Mouse (Mus musculus): ENCODE data around the gene Nbea. TPM values are rescaled to one million over a fixed set of nuclear protein-coding genes. Genes with fewer than 3 reads are reported as not detected.
"Not testable (repeated sequence)": the region's sequence is repeated elsewhere in the genome, so short reads cannot be mapped to it uniquely, and the experiment has no call there.

Nbea gene
- total RNA-seq, 2 experiments from 2014 or later = 211 to 225 TPM

DNA sequence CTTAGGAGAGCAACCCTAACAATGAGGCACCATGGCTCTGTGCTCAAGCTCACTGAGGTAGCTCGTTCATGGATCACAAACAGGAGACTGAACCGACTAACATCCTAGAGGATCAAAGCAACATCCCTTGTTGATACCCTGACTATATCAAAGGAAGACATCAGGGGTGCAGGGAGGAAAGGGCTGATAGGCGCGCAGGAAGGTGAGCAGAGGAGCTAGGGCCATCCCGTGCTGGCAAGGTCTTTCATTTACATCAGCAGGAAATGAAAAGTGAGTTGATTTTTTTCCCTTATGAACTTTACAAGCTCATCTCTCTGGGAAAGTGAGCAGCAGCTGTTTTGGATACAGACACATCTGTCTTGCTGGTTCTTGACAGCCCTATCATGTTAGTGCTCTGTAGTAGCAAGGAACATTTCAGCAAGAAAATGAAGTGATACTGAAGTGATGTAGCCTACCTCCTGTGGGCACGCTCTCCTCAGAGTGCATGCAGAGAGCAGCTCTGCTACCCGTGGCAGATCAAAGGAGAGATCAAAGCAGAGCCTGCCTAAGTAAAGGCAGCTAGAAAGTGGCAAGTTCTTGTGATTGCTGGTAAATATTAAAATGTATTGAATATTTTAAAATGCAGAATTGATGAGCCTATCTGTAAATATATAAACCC lies 523.8 kb downstream of the Nbea start:
- DNase-seq = no peak

DNA sequence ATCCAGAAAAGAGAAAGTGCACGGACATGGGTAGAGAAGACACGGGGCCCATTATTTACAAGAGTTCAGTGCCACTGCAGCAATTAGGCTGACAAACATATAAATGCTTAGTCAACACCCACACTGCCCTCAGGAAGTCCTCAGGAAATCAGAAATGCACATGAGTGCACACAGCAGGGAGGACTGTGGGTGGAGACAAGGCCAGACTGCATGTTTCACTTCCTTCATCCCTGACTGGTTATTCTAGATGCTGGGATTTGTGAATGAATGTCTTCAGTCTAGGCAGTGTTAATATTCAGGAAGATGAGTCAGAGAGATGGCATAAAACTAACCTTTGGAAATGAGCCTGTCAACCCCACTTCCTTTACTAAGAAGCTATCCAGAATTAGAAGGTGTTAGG lies 531.2 kb downstream of the Nbea start:
- no peak for DNase-seq

DNA sequence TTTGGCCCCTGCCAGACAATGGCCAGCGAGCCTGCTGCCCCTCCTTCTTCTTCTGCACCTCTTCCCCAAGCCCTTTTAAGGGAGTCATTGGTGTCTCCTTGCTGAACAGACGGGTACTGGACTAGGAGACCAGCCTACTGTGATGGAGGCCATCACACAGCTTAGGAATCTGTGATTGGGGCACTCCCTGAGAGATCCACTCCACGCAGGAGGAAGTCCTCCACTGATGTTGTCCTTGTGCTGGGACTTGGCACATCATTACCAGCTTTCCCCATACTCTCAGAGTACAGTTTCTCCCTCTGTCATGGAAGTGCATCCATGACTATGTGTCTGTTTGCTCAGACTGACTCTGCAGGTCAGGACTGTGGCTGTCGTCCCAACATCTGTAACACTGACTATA lies 531.6 kb downstream of the Nbea start:
- no peak for DNase-seq

DNA sequence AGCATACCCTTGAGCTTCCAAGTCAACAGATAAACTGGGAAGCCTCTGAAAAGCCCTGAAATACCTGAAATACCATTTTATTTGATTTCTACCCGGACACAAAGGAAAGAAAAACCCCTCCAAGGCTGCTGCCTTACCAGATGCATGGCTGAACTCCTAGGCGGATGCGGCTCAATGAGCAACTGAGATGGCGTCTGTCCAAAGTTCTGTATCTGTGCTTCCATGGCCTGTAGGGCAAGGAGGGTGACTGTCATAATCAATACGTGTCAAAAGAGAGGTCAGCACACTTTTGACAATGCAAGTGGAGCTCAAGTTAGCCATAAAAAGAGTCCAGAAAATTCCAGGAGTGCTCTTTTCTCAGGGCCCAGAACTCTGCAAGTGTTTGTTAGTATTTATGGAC lies 534.0 kb downstream of the Nbea start:
- DNase-seq = no peak

DNA sequence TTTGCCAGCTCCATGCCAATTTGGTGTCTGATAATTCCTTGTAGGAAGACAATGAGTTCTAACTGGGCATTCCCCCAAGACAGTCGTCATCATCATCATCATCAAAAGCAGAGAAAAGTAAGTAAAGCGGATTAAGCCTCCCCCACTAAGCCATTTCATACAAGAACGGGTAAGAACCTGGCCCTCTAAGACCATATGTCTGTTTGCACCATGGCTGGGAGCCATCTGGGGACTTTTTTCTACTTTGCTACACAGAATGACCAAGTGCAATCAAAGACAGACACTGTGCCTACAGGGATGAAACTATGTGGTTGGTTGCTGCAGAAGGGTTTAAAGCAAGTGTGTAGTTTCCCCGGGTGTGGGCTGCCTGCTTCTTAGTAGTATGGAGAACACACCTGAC lies 535.2 kb downstream of the Nbea start:
- no peak for DNase-seq

DNA sequence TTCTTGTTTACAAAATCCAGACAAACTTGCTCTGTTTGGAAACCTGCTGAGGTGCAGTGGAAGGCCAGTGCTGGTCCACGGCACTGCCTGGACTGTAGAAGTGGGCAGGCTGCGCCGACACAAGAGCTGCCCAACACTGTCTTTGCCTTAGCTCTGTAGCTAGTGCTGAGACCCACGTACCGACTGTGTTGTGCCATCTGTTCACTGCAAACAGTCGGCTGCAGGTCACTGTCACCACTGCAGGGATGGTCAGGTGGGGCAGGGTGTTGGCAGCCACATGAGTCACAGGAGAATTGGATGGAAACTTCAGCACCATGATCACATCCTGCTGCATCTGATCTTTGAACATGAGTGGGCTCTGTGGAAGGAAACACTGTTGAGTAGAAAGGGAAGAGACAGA lies 536.3 kb downstream of the Nbea start:
- DNase-seq = no peak

DNA sequence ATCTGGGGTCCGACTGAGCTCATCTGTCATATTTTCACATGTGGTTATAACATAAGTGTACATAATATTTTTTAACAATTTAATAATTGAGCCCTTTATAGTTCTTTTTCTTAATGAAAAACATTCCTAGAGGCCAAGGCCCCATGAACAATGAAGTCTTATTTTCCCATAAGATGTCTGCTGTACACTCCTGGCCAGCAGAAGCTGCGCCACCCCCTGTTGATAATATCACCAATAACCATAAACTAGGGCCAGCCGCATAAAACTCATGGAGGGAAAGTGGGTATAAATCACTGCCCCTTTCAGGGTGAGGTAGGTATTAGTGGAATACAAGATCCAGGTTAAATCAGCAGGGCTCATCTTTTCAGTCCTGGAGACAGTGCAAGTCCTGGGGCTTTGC lies 537.1 kb downstream of the Nbea start:
- no peak for DNase-seq

DNA sequence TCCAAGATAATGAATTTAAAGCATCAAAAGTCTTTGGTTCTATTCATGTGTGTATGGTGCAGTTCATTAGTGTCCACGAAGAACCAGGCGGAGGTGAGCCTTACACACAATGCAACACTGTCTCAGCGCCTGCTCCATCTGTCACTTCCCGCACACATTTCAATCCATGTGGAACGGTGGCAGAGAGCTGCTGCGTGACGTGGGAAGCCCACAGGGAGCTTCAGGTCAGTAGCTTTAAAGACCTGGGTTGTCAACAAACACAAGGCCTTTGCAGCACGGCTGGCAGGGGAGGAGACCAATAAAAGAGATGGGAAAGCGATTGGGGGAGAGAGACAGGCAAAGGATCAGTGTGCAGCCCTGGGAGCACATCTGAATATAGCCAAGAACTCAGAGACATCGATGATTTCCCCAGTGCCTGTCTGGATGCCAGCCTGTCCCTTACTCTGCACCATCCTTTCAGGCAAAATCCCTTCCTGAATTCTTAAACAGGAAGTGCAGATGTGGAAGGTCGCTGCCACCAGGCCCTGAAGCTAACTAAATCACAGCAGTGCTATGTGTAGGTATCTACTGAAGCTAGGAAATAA lies 539.4 kb downstream of the Nbea start:
- peak in 1 of 2 experiments; percentile 29 for DNase-seq

DNA sequence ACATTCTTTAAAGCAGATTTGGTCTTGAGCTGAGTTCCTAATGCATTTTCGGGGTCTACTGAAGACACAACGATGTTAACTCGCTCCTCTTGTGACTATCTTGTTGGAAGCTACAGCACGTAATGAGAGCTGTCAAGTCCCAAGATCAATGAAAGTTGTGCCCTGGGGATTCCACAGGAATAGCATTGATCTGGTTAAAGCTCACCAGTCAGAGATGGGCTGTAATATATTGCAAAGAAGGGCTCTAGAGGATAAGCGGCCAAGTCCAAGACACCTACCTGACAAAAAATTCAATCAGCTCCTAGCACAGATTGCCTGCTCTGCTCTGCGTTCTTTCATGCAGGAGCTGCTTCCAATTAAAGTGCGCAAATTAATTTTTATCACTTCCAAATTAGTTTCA lies 545.8 kb downstream of the Nbea start:
- DNase-seq = no peak

DNA sequence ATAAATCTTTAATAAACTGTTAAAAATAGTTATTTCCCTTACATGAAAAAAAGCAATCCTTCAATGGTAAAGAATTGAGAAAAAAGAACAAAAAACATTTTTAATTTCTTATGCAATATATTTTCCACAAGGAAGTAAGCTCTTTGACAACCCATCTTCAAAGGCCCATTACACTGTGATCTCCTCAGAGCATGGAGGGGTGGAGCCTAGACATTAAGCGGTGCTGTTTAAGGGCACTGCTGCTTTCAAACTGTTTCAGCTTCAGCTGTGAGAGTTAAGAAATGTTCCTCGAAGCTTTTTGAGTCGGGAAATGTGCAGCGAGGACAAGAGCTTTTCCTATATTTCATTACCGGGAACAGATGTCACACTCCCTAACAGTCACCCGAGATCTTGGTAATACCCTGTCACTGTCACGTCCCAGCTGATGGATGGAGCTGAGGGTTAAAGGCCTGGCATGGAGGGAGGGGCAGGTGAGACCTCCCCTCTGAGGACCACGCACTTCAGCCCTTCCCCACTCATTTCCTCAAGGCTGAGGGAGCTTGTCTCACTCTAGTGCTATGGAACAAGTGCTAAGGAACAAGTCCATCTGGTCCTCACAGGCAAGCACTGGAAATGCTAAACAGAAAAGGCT lies 547.8 kb downstream of the Nbea start:
- DNase-seq = no peak

DNA sequence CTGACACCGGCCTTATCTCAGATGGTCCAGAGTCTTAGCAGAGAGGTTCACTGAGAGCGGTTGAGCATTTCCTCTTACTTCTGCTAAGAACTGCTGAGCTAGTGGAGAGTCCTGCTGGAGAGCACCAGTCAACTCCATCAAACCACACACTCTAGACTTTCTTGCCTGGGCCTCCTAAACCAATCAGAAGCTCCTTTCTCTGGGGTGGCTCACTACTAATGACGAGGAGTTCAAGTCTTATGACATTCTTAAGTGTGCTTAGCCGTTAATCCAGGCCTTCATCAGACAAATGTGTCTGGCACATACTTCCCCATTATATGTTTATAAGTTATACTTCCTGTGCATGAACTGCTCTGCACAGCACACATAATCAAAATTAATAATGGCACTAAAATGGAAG lies 556.4 kb downstream of the Nbea start:
- no peak for DNase-seq

DNA sequence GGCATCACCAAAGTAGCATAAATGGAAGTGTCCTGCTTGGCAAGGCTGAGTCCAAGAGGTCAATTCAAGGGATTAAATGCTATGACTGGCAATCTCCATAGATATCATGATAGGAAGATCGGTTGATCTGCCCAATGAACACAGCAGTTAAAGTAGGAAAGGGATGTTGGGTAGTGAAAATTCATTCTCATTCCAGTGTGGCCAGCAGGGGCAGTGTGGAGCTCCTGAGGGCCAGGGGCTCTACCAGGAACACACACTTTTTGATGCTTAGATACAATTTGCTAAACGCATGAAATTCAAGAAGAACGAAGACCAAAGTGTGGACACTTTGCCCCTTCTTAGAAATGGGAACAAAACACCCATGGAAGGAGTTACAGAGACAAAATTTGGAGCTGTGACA lies 561.5 kb downstream of the Nbea start:
- DNase-seq = not testable (repeated sequence)

DNA sequence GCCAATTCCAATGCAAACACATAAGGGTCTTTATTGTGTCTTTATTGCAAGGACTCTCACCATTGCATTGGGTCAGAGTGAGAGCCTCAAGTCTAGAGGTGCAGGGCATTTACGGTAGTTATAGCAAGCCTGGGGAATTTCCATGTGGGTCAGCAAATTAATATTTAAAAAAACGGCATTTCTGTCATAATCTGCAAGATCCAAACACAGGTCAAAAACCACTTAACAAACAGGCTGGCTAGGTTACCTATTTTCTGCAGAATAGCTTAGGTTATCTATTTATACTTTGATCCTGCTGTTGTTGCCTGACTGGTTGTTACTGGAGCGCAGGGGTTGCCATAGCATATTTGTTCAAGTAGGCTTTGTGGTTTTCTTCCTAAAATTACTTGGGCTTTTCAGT lies 565.1 kb downstream of the Nbea start:
- no peak for DNase-seq

DNA sequence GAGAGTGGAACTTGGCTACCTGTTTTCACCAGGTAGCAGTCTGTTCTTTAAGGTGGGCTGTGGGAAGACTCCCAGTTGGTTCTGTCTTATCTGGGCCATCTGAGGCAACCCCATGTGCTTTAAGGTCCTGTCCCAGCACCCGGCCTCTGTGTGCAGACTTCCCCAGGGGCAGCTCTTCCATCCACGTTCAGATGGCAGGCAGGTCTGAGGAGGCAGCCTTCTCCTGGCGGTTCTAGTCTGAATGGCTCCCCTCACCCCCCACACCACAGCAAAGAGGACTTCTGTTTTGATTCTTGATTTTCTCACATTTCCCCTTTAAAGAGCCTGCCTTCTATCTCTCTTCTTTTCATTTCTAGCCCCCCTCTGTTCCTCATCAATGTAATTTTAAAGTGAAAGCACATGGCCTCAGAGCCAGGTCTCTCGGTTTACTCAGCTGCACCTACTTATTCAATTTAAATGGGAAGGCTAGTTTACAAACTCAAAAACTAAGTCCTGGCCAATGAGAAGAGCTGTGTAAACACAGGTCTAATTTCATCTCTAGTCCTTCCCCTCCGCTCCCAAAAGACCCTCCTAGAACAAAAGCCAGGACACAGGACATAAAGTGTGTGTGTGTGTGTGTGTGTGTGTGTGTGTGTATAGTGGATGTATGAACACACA lies 570.9 kb downstream of the Nbea start:
- no peak for DNase-seq

DNA sequence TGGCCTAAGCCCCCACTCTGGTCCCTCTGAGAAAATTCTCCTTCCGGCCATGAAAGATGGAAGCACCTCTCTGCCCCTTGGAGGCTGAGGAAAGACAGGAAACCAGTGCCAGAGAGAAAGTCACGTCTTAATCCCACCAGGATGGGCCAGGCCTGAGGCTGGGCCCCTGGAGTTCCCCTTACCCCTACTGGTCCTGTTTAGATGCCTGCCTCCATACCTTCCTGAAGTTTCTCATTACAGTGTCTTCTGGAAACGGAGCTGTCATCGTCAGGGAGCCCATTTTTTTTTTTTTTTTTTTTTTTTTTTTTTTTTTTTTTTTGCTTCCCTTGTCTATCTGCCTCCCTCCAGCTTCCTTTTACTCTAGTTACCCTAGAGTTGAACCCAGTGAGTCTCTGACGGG lies 571.5 kb downstream of the Nbea start:
- no peak for DNase-seq

DNA sequence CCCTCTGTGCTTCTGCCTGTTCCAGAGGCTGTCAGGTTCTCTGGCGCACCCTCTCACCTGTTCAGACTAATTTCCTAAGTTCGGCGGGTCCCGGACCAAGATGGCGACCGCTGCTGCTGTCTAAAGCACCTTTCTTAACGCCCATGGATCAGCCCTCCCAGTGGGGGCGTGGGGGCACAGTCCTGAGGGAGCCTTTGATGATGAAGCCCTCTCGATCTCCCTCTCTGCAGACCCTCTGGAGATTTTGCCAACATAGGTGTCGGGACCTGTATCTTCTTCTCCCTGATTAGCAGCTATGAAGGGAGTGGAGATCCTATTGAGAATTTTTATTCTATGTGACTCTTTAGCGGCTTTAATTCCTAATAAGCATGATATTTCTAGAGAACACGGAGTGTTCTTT lies 573.3 kb downstream of the Nbea start:
- no peak for DNase-seq

DNA sequence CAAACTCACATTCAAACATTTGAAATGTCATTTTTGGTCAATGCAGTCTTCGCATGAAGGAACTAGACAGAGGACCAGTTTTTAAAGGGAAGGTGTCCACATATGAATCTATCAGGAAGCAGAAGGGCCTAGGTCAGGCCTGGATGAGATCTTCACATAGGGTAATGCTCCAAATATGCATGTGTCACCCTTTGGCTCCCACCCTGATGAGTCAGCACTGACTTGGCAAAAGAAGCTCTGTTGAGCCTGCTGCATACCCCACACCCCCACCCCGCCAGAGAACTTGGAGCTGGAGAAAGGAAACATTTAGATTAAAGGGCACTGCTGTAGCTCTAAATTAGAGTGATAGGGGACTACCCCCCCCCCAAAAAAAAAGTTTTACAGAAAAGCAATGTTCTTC lies 583.2 kb downstream of the Nbea start:
- peak in 1 of 2 experiments; percentile 15 for DNase-seq

DNA sequence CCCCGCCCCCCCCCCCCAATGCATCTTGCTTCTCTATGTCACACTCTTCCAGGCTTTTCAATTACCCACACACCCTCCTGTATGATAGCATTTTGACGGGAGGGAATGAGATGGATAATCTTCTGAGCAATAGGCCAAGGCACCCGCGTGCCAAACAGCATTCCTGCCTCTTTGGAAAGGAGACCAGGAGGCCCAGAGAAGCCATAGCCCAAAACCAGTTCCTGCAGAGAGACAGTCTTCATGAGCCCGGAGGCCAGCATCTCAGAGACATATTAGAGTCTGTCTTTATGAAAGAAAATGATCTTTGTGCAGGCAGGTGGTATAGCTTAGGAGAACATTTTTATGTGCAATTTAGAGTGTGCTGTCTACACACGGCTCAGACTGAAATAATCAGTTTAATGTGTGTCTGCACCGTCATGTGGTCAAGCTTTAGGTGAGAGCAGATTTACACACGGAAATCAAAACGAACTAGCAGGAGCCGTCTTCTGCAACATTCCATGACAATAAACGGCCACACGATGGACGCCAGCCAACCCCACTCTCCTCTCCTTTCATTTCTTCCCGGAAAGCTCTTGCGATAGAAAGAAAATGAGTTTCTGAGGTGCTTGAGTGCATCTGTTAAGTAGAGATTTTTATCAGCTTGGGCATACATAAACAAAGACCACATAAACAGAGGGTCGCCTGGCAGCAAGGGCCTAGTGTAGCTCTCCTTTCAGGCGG lies 584.0 kb downstream of the Nbea start:
- no peak for DNase-seq

DNA sequence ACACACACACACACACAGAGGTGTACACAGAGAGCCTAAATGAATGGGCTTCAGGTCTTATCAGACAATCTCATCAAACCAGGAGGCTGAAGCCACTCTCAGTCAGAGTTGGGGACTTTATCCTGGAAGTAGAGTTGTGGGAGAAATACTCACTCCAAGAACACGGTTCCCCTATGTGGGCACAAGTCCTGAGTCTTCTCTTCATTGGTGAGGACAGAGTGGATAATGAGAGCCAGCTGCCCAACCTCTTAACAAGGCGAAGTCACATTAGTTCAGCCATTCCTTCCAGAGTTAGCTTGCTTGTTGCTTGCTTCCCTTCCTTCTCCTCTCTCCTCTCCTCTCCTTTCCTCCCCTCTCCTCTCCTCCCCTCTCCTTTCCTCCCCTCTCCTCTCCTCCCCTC lies 584.8 kb downstream of the Nbea start:
- no peak for DNase-seq

DNA sequence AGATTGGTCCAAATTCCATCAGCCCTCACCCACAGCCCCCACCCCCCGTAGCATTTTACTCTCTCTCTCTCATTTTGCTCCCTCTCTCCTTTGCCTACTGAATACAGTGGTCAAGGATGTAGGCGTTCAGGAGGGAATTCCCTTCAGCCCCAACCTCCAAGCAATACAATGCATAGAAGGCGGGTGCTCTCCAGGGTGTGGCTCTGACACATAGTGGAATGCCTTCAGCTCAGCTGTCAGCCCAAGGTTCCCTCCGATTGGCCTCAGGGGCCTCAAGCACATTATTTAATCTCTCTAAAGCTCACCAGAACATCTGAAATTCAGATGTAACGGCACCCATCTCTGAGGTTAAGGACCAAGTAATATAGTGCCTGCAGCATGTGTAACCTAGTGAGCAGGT lies 590.2 kb downstream of the Nbea start:
- DNase-seq = no peak

DNA sequence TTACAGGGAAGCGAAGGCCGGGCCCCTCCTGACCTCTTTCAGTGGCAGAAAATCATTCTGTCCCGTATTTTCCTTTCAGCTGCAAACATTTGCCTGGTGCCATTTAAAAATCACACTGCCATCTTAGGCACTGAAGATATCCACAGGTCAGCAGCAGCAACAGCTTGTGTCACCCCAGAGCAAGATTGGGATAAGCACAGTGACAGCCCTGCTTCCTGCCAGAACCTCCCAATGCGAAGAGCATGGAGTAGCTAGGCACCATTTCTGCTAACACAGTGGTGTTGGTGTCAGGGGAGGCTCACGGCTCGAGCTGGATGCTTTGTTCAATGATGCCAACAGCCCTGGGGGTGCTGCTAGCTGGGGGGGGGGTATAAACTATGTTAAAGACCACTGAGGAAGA lies 592.8 kb downstream of the Nbea start:
- DNase-seq = no peak

DNA sequence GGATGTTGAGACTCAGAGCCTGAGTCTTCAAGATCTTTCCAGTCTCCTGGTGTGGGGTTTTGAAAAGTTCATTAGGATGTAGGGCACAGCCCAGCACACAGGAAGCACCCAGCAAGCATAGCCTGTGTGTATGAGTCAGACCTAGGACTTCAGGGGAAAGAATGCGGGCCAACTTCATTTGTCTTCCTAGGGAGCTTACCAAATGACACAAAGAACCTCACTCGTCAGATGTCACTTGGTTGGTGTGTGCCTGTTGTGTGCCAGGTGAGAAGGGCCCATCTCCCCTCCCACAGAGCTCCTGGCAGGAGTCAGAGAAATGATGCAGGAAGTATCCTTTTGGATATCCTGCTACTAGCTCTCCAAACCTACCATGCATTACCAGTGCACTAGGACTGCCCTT lies 593.2 kb downstream of the Nbea start:
- no peak for DNase-seq

DNA sequence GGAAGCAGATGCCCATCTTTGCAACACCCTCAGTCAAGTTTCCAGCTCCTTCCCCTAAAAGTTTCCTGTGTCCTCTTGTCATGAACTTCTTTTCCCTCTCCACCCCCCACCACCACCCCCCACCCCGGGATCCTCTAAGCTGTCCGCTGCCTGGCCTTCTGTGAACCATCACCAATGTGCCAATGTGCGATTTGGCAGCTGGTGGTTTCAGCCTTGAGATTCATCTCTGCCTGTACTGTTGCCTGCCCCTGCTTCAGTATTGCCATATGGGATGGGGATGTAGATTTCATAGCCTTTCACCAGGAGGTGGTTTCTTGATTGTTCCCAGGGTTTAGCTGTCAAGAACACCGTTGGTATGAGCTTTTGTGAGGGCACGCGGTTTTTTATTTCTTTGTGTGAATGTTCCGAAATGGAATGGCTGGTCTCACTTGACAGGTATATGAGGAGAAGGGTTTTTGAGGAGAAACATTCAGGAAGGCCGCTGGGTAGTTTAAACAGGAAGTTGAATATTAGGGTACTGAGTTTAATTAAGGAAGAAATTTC lies 594.0 kb downstream of the Nbea start:
- no peak for DNase-seq
